Mouse (Mus musculus) heart, postnatal 0 days (tissue): Measurements from ENCODE around the gene Armc6. TPM values are rescaled to one million over a fixed set of nuclear protein-coding genes. Genes with fewer than 3 reads are reported as not detected.

Experiments
- ATAC-seq: fragments of 200-750 bp; cut with Nextera tagmentation; 2 replicates; pipeline ENCODE4 v1.8.0; 2017; ENCODE audit warnings: low read depth, moderate number of reproducible peaks, moderate library complexity; ENCODE audit not compliant: insufficient read depth
- DNase-seq: peaks from one replicate; pipeline ENCODE4 v3.0.0-alpha.2; 2016; ENCODE audit warnings: low spot score
- H3K27ac ChIP-seq: fragments of 300-500 bp; sonication (generic); 2 replicates; pipeline ENCODE4 v1.5.1; 2014; ENCODE audit warnings: low read depth, mild to moderate bottlenecking
- H3K27me3 ChIP-seq: fragments of 300-500 bp; sonication (generic); 2 replicates; pipeline ENCODE4 v1.6.1; 2014; ENCODE audit warnings: low read length, mixed read lengths; ENCODE audit not compliant: control insufficient read depth, insufficient read depth
- H3K36me3 ChIP-seq: fragments of 300-500 bp; sonication (generic); replicated peaks from 2 replicates; pipeline ENCODE4 v1.6.1; 2014; ENCODE audit warnings: low read length, mixed read lengths; ENCODE audit not compliant: control insufficient read depth, insufficient read depth
- H3K4me1 ChIP-seq: fragments of 300-500 bp; sonication (generic); 2 replicates; pipeline ENCODE4 v1.6.1; 2014; ENCODE audit warnings: antibody characterized with exemption; ENCODE audit not compliant: control insufficient read depth, insufficient read depth
- H3K4me2 ChIP-seq: fragments of 300-500 bp; sonication (generic); 2 replicates; pipeline ENCODE4 v1.6.1; 2014; ENCODE audit warnings: low read depth, mild to moderate bottlenecking, low read length, moderate library complexity
- H3K4me3 ChIP-seq: fragments of 300-500 bp; sonication (generic); 2 replicates; pipeline ENCODE4 v1.5.1; 2014; ENCODE audit warnings: low read depth, low read length
- H3K9ac ChIP-seq: fragments of 300-500 bp; sonication (generic); replicated peaks from 2 replicates; pipeline ENCODE4 v1.6.1; 2014; ENCODE audit warnings: low read depth, low read length, mixed read lengths
- H3K9me3 ChIP-seq: fragments of 300-500 bp; sonication (generic); replicated peaks from 2 replicates; pipeline ENCODE4 v1.6.1; 2016; ENCODE audit warnings: low read length; ENCODE audit not compliant: control insufficient read depth
- CTCF ChIP-seq: IDR thresholded peaks from 2 replicates; pipeline ENCODE4 v1.5.1; 2016; ENCODE audit warnings: antibody characterized with exemption, control low read depth, low read depth
- EP300 ChIP-seq: IDR thresholded peaks from 2 replicates; pipeline ENCODE4 v1.6.1; 2016; ENCODE audit warnings: antibody characterized with exemption, low read depth
- WGBS: fragments of 180-500 bp; shearing (Covaris S2); extraction: QIAGEN DNeasy Blood & Tissue Kit; methylation state at CpG from one replicate; pipeline ENCODE4 v1.1.7; 2014; 5-methylcytosine and 5-hydroxymethylcytosine counted together
- polyA plus RNA-seq: library from polyadenylated mRNA; unstranded; fragments of >200 nt; fragmentation: Nextera tagmentation; extraction: Ambion mirVana; gene quantifications from 2 replicates; pipeline ENCODE4 v1.2.1, GENCODE M21; 2015
- total RNA-seq: library from RNA; depleted of rRNA; stranded (reverse); fragments of >200 nt; gene quantifications from 2 replicates; pipeline ENCODE4 v1.2.3, GENCODE M21; 2014; ENCODE audit warnings: low replicate concordance

The Armc6 gene
- total and polyA plus RNA-seq, 2 experiments from 2014 or later, result 11.9 to 20.1 TPM

- no peak for ATAC-seq
- H3K27ac ChIP-seq, result no peak overlapping the region
- no peak for DNase-seq
- H3K4me1 ChIP-seq, result no peaks in the 10 kb centered on the region
- no peak for TF ChIP-seq EP300
- TF ChIP-seq CTCF, result no peak
- no peak overlapping the region for H3K9ac ChIP-seq
- no peaks in the 10 kb centered on the region for H3K27me3 ChIP-seq
- H3K4me3 ChIP-seq, result no peak overlapping the region
- no peaks in the 10 kb centered on the region for H3K9me3 ChIP-seq
- H3K36me3 ChIP-seq, result peaks cover 92% of the 10 kb centered on the region
- no peak overlapping the region for H3K4me2 ChIP-seq
- 87% methylated on average over 3 of the region's 3 CpGs for WGBS
These were observed 13.6 kb upstream of the Armc6 start for GRCm38 (mm10) chr8:70247841-70248240.

- Histone ChIP-seq H3K27ac (no peak overlapping the region), H3K9ac (no peak overlapping the region), H3K4me2 (no peak overlapping the region), H3K27me3 (no peaks in the 10 kb centered on the region), H3K4me1 (no peaks in the 10 kb centered on the region), H3K9me3 (no peaks in the 10 kb centered on the region), H3K36me3 (peaks cover 92% of the 10 kb centered on the region), H3K4me3 (no peak overlapping the region)
- ATAC-seq, result no peak
- WGBS, result 82% methylated on average over 6 of the region's 6 CpGs
- no peak for DNase-seq
- TF ChIP-seq CTCF, result no peak
- TF ChIP-seq EP300, result no peak
These were observed 12.4 kb upstream of the Armc6 start for GRCm38 (mm10) chr8:70246622-70247021.

GRCm38 (mm10) chr8:70240642-70241041, 6.4 kb upstream of the Armc6 start:
- 88% methylated on average over 5 of the region's 5 CpGs for WGBS

GRCm38 (mm10) chr8:70237842-70238241, 3.6 kb upstream of the Armc6 start:
- DNase-seq, result no peak
- Histone ChIP-seq H3K4me1 (peaks cover 8% of the 10 kb centered on the region), H3K4me3 (no peak overlapping the region), H3K4me2 (no peak overlapping the region), H3K9ac (no peak overlapping the region), H3K27me3 (no peaks in the 10 kb centered on the region), H3K27ac (no peak overlapping the region), H3K9me3 (no peaks in the 10 kb centered on the region), H3K36me3 (peaks cover 62% of the 10 kb centered on the region)
- no peak for TF ChIP-seq EP300
- no peak for TF ChIP-seq CTCF
- 62% methylated on average over 2 of the region's 2 CpGs for WGBS
- no peak for ATAC-seq

More at GRCm38 (mm10) chr8:70240642-70241041, 6.4 kb upstream of the Armc6 start:
- Histone ChIP-seq H3K9ac (no peak overlapping the region), H3K27me3 (no peaks in the 10 kb centered on the region), H3K4me3 (no peak overlapping the region), H3K4me1 (no peaks in the 10 kb centered on the region), H3K9me3 (no peaks in the 10 kb centered on the region), H3K36me3 (peaks cover 84% of the 10 kb centered on the region), H3K27ac (no peak overlapping the region), H3K4me2 (no peak overlapping the region)
- DNase-seq (no peak), ATAC-seq (no peak)
- TF ChIP-seq CTCF, result no peak
- TF ChIP-seq EP300, result no peak

- Histone ChIP-seq H3K4me1 (peaks cover 8% of the 10 kb centered on the region), H3K4me3 (peak overlapping the region; percentile 69), H3K27ac (peak overlapping the region; percentile 94; the same call in 1 of the 2 replicates), H3K4me2 (peak overlapping the region; percentile 82), H3K27me3 (no peaks in the 10 kb centered on the region), H3K9me3 (no peaks in the 10 kb centered on the region), H3K9ac (peak overlapping the region; percentile 67), H3K36me3 (peaks cover 47% of the 10 kb centered on the region)
- DNase-seq (no peak), ATAC-seq (no peak)
- TF ChIP-seq EP300 (no peak), CTCF (no peak)
- 0% methylated on average over 15 of the region's 15 CpGs for WGBS
These were observed 489 bp upstream of the Armc6 start for GRCm38 (mm10) chr8:70234781-70235128.

- Histone ChIP-seq H3K4me1 (peaks cover 8% of the 10 kb centered on the region), H3K27me3 (no peaks in the 10 kb centered on the region), H3K4me3 (peak overlapping the region; percentile 69), H3K27ac (no peak overlapping the region), H3K9me3 (no peaks in the 10 kb centered on the region), H3K9ac (peak overlapping the region; percentile 67), H3K4me2 (peak overlapping the region; percentile 82), H3K36me3 (peaks cover 49% of the 10 kb centered on the region)
- TF ChIP-seq CTCF (no peak), EP300 (no peak)
- 6% methylated on average over 13 of the region's 13 CpGs for WGBS
- ATAC-seq (no peak), DNase-seq (no peak)
These were observed 660 bp downstream of the Armc6 start for GRCm38 (mm10) chr8:70233606-70234005.
